Mouse (Mus musculus) stomach, embryonic 14.5 days (tissue): ENCODE measurements around the gene Tcf7l1. TPM values are rescaled to one million over a fixed set of nuclear protein-coding genes. Genes with fewer than 3 reads are reported as not detected.

Experiments
- ATAC-seq: fragments of 200-750 bp; cut with Nextera tagmentation; 2 replicates; pipeline ENCODE4 v1.8.0; 2017; ENCODE audit warnings: low read depth, moderate TSS enrichment; ENCODE audit not compliant: insufficient number of reproducible peaks, insufficient read depth, low FRiP score
- H3K27ac ChIP-seq: fragments of 300-500 bp; sonication (generic); 2 replicates; pipeline ENCODE4 v1.5.1; 2014; ENCODE audit warnings: mild to moderate bottlenecking, low read length, moderate library complexity, mixed read lengths
- H3K27me3 ChIP-seq: fragments of 300-500 bp; sonication (generic); 2 replicates; pipeline ENCODE4 v1.6.1; 2014; ENCODE audit warnings: low read length, control low read depth, mixed read lengths; ENCODE audit not compliant: control insufficient read depth, insufficient read depth
- H3K36me3 ChIP-seq: fragments of 300-500 bp; sonication (generic); 2 replicates; pipeline ENCODE4 v1.6.1; 2014; ENCODE audit warnings: mild to moderate bottlenecking, control low read depth, low read length, moderate library complexity, mixed read lengths; ENCODE audit not compliant: control insufficient read depth, insufficient read depth
- H3K4me1 ChIP-seq: fragments of 300-500 bp; sonication (generic); 2 replicates; pipeline ENCODE4 v1.6.1; 2014; ENCODE audit warnings: low read length, control low read depth, mixed read lengths; ENCODE audit not compliant: control insufficient read depth, insufficient read depth
- H3K4me2 ChIP-seq: fragments of 300-500 bp; sonication (generic); replicated peaks from 2 replicates; pipeline ENCODE4 v1.6.1; 2014; ENCODE audit warnings: low read depth, low read length, control low read depth
- H3K4me3 ChIP-seq: fragments of 300-500 bp; sonication (generic); 2 replicates; pipeline ENCODE4 v1.5.1; 2014; ENCODE audit warnings: low read depth, low read length, control low read depth
- H3K9ac ChIP-seq: fragments of 300-500 bp; sonication (generic); replicated peaks from 2 replicates; pipeline ENCODE4 v1.6.1; 2014; ENCODE audit warnings: low read depth, mild to moderate bottlenecking, control low read depth, low read length, moderate library complexity, mixed read lengths
- H3K9me3 ChIP-seq: fragments of 300-500 bp; sonication (generic); 2 replicates; pipeline ENCODE4 v1.6.1; 2016; ENCODE audit warnings: low read depth, low read length, control low read depth; ENCODE audit not compliant: control insufficient read depth
- WGBS: fragments of 180-500 bp; shearing (Covaris S2); extraction: QIAGEN DNeasy Blood & Tissue Kit; methylation state at CpG from one replicate; pipeline ENCODE4 v1.1.7; 2014; 5-methylcytosine and 5-hydroxymethylcytosine counted together
- polyA plus RNA-seq: library from polyadenylated mRNA; unstranded; fragments of >200 nt; fragmentation: Nextera tagmentation; extraction: Ambion mirVana; gene quantifications from 2 replicates; pipeline ENCODE4 v1.2.1, GENCODE M21; 2014

Tcf7l1 gene
- polyA plus RNA-seq, 1 experiment from 2014 or later: 39.0 TPM

GRCm38 (mm10) chr6:72698559-72698958 is 90.5 kb downstream of the Tcf7l1 start:
- no peaks in the 10 kb centered on the region for H3K9me3 ChIP-seq
- H3K36me3 ChIP-seq: no peaks in the 10 kb centered on the region
- H3K4me3 ChIP-seq: no peak overlapping the region
- WGBS: 91% methylated on average over 5 of the region's 5 CpGs
- H3K4me2 ChIP-seq: no peak overlapping the region
- H3K27ac ChIP-seq: no peak overlapping the region
- no peak for ATAC-seq
- no peaks in the 10 kb centered on the region for H3K27me3 ChIP-seq
- no peak overlapping the region for H3K9ac ChIP-seq
- peaks cover 40% of the 10 kb centered on the region for H3K4me1 ChIP-seq

GRCm38 (mm10) chr6:72696601-72697335 is 92.3 kb downstream of the Tcf7l1 start:
- ATAC-seq: peak; percentile 21; the same call in 1 of the 2 replicates
- H3K4me1 ChIP-seq: peaks cover 56% of the 10 kb centered on the region
- no peaks in the 10 kb centered on the region for H3K27me3 ChIP-seq
- WGBS: 10% methylated on average over 11 of the region's 11 CpGs
- no peak overlapping the region for H3K4me2 ChIP-seq
- H3K27ac ChIP-seq: peak overlapping the region; percentile 2; the same call in 1 of the 2 replicates
- no peak overlapping the region for H3K4me3 ChIP-seq
- no peaks in the 10 kb centered on the region for H3K9me3 ChIP-seq
- no peaks in the 10 kb centered on the region for H3K36me3 ChIP-seq
- no peak overlapping the region for H3K9ac ChIP-seq

- H3K4me1 ChIP-seq: peaks cover 75% of the 10 kb centered on the region
- H3K9ac ChIP-seq: no peak overlapping the region
- H3K4me2 ChIP-seq: no peak overlapping the region
- H3K36me3 ChIP-seq: no peaks in the 10 kb centered on the region
- ATAC-seq: no peak
- H3K27me3 ChIP-seq: no peaks in the 10 kb centered on the region
- H3K4me3 ChIP-seq: no peak overlapping the region
- 34% methylated on average over 10 of the region's 10 CpGs for WGBS
- H3K9me3 ChIP-seq: no peaks in the 10 kb centered on the region
- H3K27ac ChIP-seq: peak overlapping the region; percentile 36; the same call in 1 of the 2 replicates
Observed at GRCm38 (mm10) chr6:72694791-72695204, 94.3 kb downstream of the Tcf7l1 start.

- Histone ChIP-seq H3K36me3 (no peaks in the 10 kb centered on the region), H3K9ac (no peak overlapping the region), H3K4me3 (no peak overlapping the region), H3K27ac (peak overlapping the region; percentile 36; the same call in 1 of the 2 replicates), H3K4me2 (no peak overlapping the region), H3K27me3 (no peaks in the 10 kb centered on the region), H3K4me1 (peaks cover 77% of the 10 kb centered on the region), H3K9me3 (no peaks in the 10 kb centered on the region)
- WGBS: 34% methylated on average over 5 of the region's 5 CpGs
- ATAC-seq: no peak
Observed at GRCm38 (mm10) chr6:72694047-72694790, 94.8 kb downstream of the Tcf7l1 start.

GRCm38 (mm10) chr6:72692469-72692868 is 96.6 kb downstream of the Tcf7l1 start:
- Histone ChIP-seq H3K27ac (no peak overlapping the region), H3K9me3 (no peaks in the 10 kb centered on the region), H3K9ac (no peak overlapping the region), H3K4me3 (no peak overlapping the region), H3K36me3 (no peaks in the 10 kb centered on the region), H3K4me2 (no peak overlapping the region), H3K27me3 (no peaks in the 10 kb centered on the region), H3K4me1 (peaks cover 76% of the 10 kb centered on the region)
- ATAC-seq: no peak
- WGBS: 66% methylated on average over 6 of the region's 6 CpGs

GRCm38 (mm10) chr6:72691549-72691948 is 97.5 kb downstream of the Tcf7l1 start:
- no peak overlapping the region for H3K27ac ChIP-seq
- no peak overlapping the region for H3K4me3 ChIP-seq
- H3K9me3 ChIP-seq: no peaks in the 10 kb centered on the region
- H3K27me3 ChIP-seq: no peaks in the 10 kb centered on the region
- peaks cover 67% of the 10 kb centered on the region for H3K4me1 ChIP-seq
- H3K36me3 ChIP-seq: no peaks in the 10 kb centered on the region
- H3K9ac ChIP-seq: no peak overlapping the region
- 69% methylated on average over 9 of the region's 9 CpGs for WGBS
- ATAC-seq: no peak
- no peak overlapping the region for H3K4me2 ChIP-seq

GRCm38 (mm10) chr6:72690595-72690994 is 98.5 kb downstream of the Tcf7l1 start:
- peak overlapping the region; percentile 64; the same call in 1 of the 2 replicates for H3K27ac ChIP-seq
- no peaks in the 10 kb centered on the region for H3K27me3 ChIP-seq
- H3K4me2 ChIP-seq: no peak overlapping the region
- H3K9ac ChIP-seq: no peak overlapping the region
- 58% methylated on average over 10 of the region's 10 CpGs for WGBS
- H3K9me3 ChIP-seq: no peaks in the 10 kb centered on the region
- peaks cover 60% of the 10 kb centered on the region for H3K4me1 ChIP-seq
- H3K4me3 ChIP-seq: no peak overlapping the region
- no peaks in the 10 kb centered on the region for H3K36me3 ChIP-seq
- ATAC-seq: no peak

GRCm38 (mm10) chr6:72690001-72690400 is 99.1 kb downstream of the Tcf7l1 start:
- Histone ChIP-seq H3K27ac (peak overlapping the region; percentile 64; the same call in 1 of the 2 replicates), H3K4me3 (no peak overlapping the region), H3K4me1 (peaks cover 60% of the 10 kb centered on the region), H3K9ac (no peak overlapping the region), H3K9me3 (no peaks in the 10 kb centered on the region), H3K27me3 (no peaks in the 10 kb centered on the region), H3K36me3 (no peaks in the 10 kb centered on the region), H3K4me2 (no peak overlapping the region)
- 59% methylated on average over 8 of the region's 8 CpGs for WGBS
- ATAC-seq: no peak
